Mouse (Mus musculus) heart, adult 18-20 months (tissue): ENCODE measurements around the gene Olfr728. TPM values are rescaled to one million over a fixed set of nuclear protein-coding genes. Genes with fewer than 3 reads are reported as not detected.

Source experiments
- DNase-seq, 2 experiments: peaks; one replicate each; pipeline ENCODE4 v3.0.0; 2021 to 2022; ENCODE audit warnings: mixed read lengths in 1 of 2
- long read RNA-seq, 2 experiments: library from polyadenylated mRNA; stranded (forward); transcript quantifications; one replicate each; pipeline ENCODE4 v2.0.0; 2021
- total RNA-seq, 2 experiments: library from RNA; stranded (reverse); gene quantifications; 2 replicates each; pipeline ENCODE4 v1.2.3; 2021

Gene Olfr728
- total RNA-seq, result not detected
- long read RNA-seq, experiment 1, result 0 reads
- long read RNA-seq, experiment 2, result 0 reads

- no peak for DNase-seq
These were observed at the start of gene Olfr728 for GRCm38 (mm10) chr14:50142580-50142979. Olfr728 (minus strand) TSS chr14:50142680.

- no peak for DNase-seq
These were observed 45.6 kb upstream of the Olfr728 start, which contains the start of gene Olfr730 for GRCm38 (mm10) chr14:50188098-50188497. Olfr730 (minus strand) TSS chr14:50188198.

GRCm38 (mm10) chr14:50152810-50153209 is 10.3 kb upstream of the Olfr728 start, which contains the start of gene Olfr729:
Olfr729 (minus strand) TSS chr14:50152910.
- no peak for DNase-seq

GRCm38 (mm10) chr14:50122886-50123285 is 19.6 kb downstream of the Olfr728 start, which contains the start of gene Olfr727:
Olfr727 (plus strand) TSS chr14:50123186.
- no peak for DNase-seq

- no peak for DNase-seq
These were observed 51.6 kb downstream of the Olfr728 start, which contains the start of gene Olfr726 for GRCm38 (mm10) chr14:50090853-50091252. Olfr726 (minus strand) TSS chr14:50090953.

Other genes starting within 250 kb of the Olfr728 start
- gene Olfr722, start 240.7 kb downstream of the Olfr728 start, total RNA-seq, result not detected
- gene Olfr723, start 210.9 kb downstream of the Olfr728 start, total RNA-seq, result not detected
- gene Olfr724, start 179.4 kb downstream of the Olfr728 start, total RNA-seq, result not detected
- gene Olfr725, start 102.3 kb downstream of the Olfr728 start, total RNA-seq, result not detected
- not detected for gene Olfr726, start 51.7 kb downstream of the Olfr728 start, total RNA-seq
- gene Olfr727, start 19.5 kb downstream of the Olfr728 start, total RNA-seq, result not detected
- not detected for gene Olfr729, start 10.2 kb upstream of the Olfr728 start, total RNA-seq
- gene Olfr730, start 45.5 kb upstream of the Olfr728 start, total RNA-seq, result not detected
- gene Olfr731, start 99.2 kb upstream of the Olfr728 start, total RNA-seq, result not detected
- not detected for gene Olfr732, start 141.5 kb upstream of the Olfr728 start, total RNA-seq
- not detected for gene Olfr733, start 158.8 kb upstream of the Olfr728 start, total RNA-seq
- gene Olfr734, start 184.1 kb upstream of the Olfr728 start, total RNA-seq, result not detected
- gene Olfr735, start 206.2 kb upstream of the Olfr728 start, total RNA-seq, result not detected
- gene Tlr11, start 215.2 kb upstream of the Olfr728 start, total RNA-seq, result under 1 TPM in 1 of 2 experiments, not detected in 1; 0.08 TPM
- not detected for gene Olfr736, start 238.5 kb upstream of the Olfr728 start, total RNA-seq